In the genomic region with DNA sequence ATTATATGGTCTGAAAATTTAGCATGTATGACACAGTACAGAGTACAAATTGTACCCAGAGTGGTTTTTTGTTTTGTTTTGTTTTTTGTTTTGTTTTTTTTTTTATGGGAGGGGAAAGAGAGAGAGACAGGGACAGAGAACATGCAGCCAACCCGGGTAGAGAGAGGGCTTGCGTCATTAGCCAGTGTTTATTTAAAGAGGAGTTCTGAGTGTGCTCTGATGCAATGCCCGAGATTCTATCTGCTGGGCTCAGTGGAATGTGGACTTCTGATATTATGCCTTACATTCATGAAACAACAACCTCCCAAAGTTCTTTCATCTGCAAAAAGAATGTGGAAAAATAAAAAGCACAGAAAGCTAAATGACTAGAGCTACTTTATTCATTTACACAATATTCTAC, we compare ENCODE assay signal across 14 mouse cellular contexts. TPM values are rescaled to one million over a fixed set of nuclear protein-coding genes. Genes with fewer than 3 reads are reported as not detected.
DNase-seq lines count a peak whose midpoint lies in the region; ATAC-seq and TF ChIP-seq lines count a peak whose summit lies in the region.
"Had no signal": no experiment of that assay in that cellular context is flagged by ENCODE, and none has a peak within 500 bp of the region (broad histone marks: within the 10 kb centered on the region; RNA-seq: fewer than 3 reads in every experiment).

No protein-coding gene starts in this region.

- peak overlapping the region; percentile 9; the same call in 1 of the 2 replicates for H3K27ac ChIP-seq in heart, embryonic 15.5 days
- H3K27ac ChIP-seq in heart, embryonic 10.5 days, result no peak overlapping the region
- 0 out of 2 replicates have a peak overlapping the region, but pooled peaks have one; percentile 30 for H3K27ac ChIP-seq in lung, embryonic 14.5 days (ENCODE audit: low read depth)
- peak overlapping the region; percentile 86 for H3K27ac ChIP-seq in liver, postnatal 0 days (ENCODE audit: low read depth)
- H3K27ac ChIP-seq: embryonic facial prominence, embryonic 15.5 days; limb, embryonic 10.5 days; midbrain, embryonic 10.5 days had no signal

- 9% methylated on average over 3 of the region's 3 CpGs for WGBS in heart, embryonic 15.5 days
- WGBS in heart, embryonic 10.5 days, result 6% methylated on average over 3 of the region's 3 CpGs
- 7% methylated on average over 3 of the region's 3 CpGs for WGBS in lung, embryonic 14.5 days
- 3% methylated on average over 3 of the region's 3 CpGs for WGBS in lung, adult 2 months
- 16% methylated on average over 3 of the region's 3 CpGs for WGBS in liver, postnatal 0 days (ENCODE audit: insufficient replicate concordance)

- no peak for TF ChIP-seq POLR2A in lung, adult 2 months (IDR thresholded peaks at IDR 0.05; ENCODE audit: borderline replicate concordance, extremely low read depth, low read depth, low read length)

- no peak overlapping the region for H3K9ac ChIP-seq in heart, embryonic 15.5 days
- no peak overlapping the region for H3K9ac ChIP-seq in lung, embryonic 14.5 days
- H3K9ac ChIP-seq in liver, postnatal 0 days (replicated peaks), result no peak overlapping the region
- H3K9ac ChIP-seq: embryonic facial prominence, embryonic 15.5 days; forebrain, embryonic 15.5 days had no signal

- no peak for DNase-seq in heart, embryonic 10.5 days (ENCODE audit: low spot score)
- peak; percentile 79 for DNase-seq in lung, embryonic 14.5 days
- no peak for DNase-seq in lung, adult 2 months
- peak; percentile 49 for DNase-seq in liver, postnatal 0 days
- DNase-seq in skeletal muscle tissue, adult 2 months (ENCODE audit: low read depth, low spot score), result peak; percentile 78
- no peak for DNase-seq in natural killer cell, adult 2 months (ENCODE audit: low spot score in 2 of 2)
- DNase-seq: retina, postnatal 1 day; thymus, adult 18-20 months had no signal

- H3K9me3 ChIP-seq in heart, embryonic 15.5 days (replicated peaks), result no peaks in the 10 kb centered on the region
- H3K9me3 ChIP-seq in heart, embryonic 10.5 days, result no peaks in the 10 kb centered on the region
- H3K9me3 ChIP-seq in lung, embryonic 14.5 days (ENCODE audit: low read depth, low read length), result no peaks in the 10 kb centered on the region
- H3K9me3 ChIP-seq in liver, postnatal 0 days (ENCODE audit: low read length), result no peaks in the 10 kb centered on the region
- H3K9me3 ChIP-seq: embryonic facial prominence, embryonic 15.5 days; forebrain, embryonic 15.5 days; limb, embryonic 10.5 days; midbrain, embryonic 10.5 days had no signal

- ATAC-seq in heart, embryonic 15.5 days (replicated peaks; ENCODE audit: insufficient number of reproducible peaks, insufficient read depth, low FRiP score, low read depth), result no peak
- ATAC-seq in lung, embryonic 14.5 days (ENCODE audit: insufficient read depth), result peak; percentile 81
- peak; percentile 91 for ATAC-seq in liver, postnatal 0 days
- ATAC-seq: forebrain, embryonic 15.5 days; intestine, embryonic 16.5 days had no signal

- no peak overlapping the region for H3K4me2 ChIP-seq in heart, embryonic 15.5 days
- H3K4me2 ChIP-seq in lung, embryonic 14.5 days, result no peak overlapping the region
- H3K4me2 ChIP-seq in liver, postnatal 0 days (ENCODE audit: low read depth, low read length), result no peak overlapping the region
- H3K4me2 ChIP-seq: embryonic facial prominence, embryonic 15.5 days; forebrain, embryonic 15.5 days had no signal

- H3K4me1 ChIP-seq in heart, embryonic 15.5 days (replicated peaks), result peaks cover 42% of the 10 kb centered on the region
- H3K4me1 ChIP-seq in heart, embryonic 10.5 days, result peaks cover 47% of the 10 kb centered on the region
- H3K4me1 ChIP-seq in lung, embryonic 14.5 days (ENCODE audit: insufficient read depth), result 0 out of 2 replicates have a peak, but pooled peaks cover 10% of the 10 kb centered on the region
- peaks cover 31% of the 10 kb centered on the region for H3K4me1 ChIP-seq in lung, adult 2 months (ENCODE audit: control insufficient read depth, insufficient read depth, low read length)
- H3K4me1 ChIP-seq in liver, postnatal 0 days (ENCODE audit: insufficient read depth), result peaks cover 20% of the 10 kb centered on the region

- no peaks in the 10 kb centered on the region for H3K36me3 ChIP-seq in heart, embryonic 15.5 days
- peaks cover 4% of the 10 kb centered on the region; the same call in 1 of the 2 replicates for H3K36me3 ChIP-seq in heart, embryonic 10.5 days
- no peaks in the 10 kb centered on the region for H3K36me3 ChIP-seq in lung, embryonic 14.5 days (ENCODE audit: insufficient read depth)
- H3K36me3 ChIP-seq in liver, postnatal 0 days (replicated peaks; ENCODE audit: insufficient read depth, low read length), result no peaks in the 10 kb centered on the region
- H3K36me3 ChIP-seq: embryonic facial prominence, embryonic 15.5 days; forebrain, embryonic 15.5 days had no signal

- H3K27me3 ChIP-seq in heart, embryonic 15.5 days, result no peaks in the 10 kb centered on the region
- no peaks in the 10 kb centered on the region for H3K27me3 ChIP-seq in heart, embryonic 10.5 days (ENCODE audit: insufficient read depth, poor library complexity, severe bottlenecking)
- H3K27me3 ChIP-seq in lung, embryonic 14.5 days (ENCODE audit: insufficient read depth, low read length), result no peaks in the 10 kb centered on the region
- no peaks in the 10 kb centered on the region for H3K27me3 ChIP-seq in liver, postnatal 0 days (ENCODE audit: insufficient read depth, low read length)
- H3K27me3 ChIP-seq: embryonic facial prominence, embryonic 15.5 days; forebrain, embryonic 15.5 days had no signal

- TF ChIP-seq CTCF in lung, embryonic 14.5 days (IDR thresholded peaks at IDR 0.05; ENCODE audit: low read depth), result no peak
- no peak for TF ChIP-seq CTCF in lung, adult 2 months (IDR thresholded peaks at IDR 0.05; ENCODE audit: insufficient read depth, low read length)
- no peak for TF ChIP-seq CTCF in liver, postnatal 0 days (IDR thresholded peaks at IDR 0.05; ENCODE audit: low read depth)

- TF ChIP-seq EP300 in liver, postnatal 0 days (IDR thresholded peaks at IDR 0.05; ENCODE audit: low read depth), result peak; percentile 81

- H3K4me3 ChIP-seq in heart, embryonic 15.5 days, result no peak overlapping the region
- H3K4me3 ChIP-seq in heart, embryonic 10.5 days, result no peak overlapping the region
- H3K4me3 ChIP-seq in lung, embryonic 14.5 days (ENCODE audit: low read depth, low read length), result no peak overlapping the region
- H3K4me3 ChIP-seq in lung, adult 2 months (replicated peaks; ENCODE audit: extremely low read depth, low read depth, low read length), result no peak overlapping the region
- no peak overlapping the region for H3K4me3 ChIP-seq in liver, postnatal 0 days (ENCODE audit: low read depth, low read length)
- H3K4me3 ChIP-seq: embryonic facial prominence, embryonic 15.5 days; forebrain, embryonic 15.5 days; limb, embryonic 10.5 days; midbrain, embryonic 10.5 days had no signal

RNA-seq across cellular contexts. Expression of gene Clip1, which starts 9.2 kb away (rescaled TPM):
- polyA plus RNA-seq in heart, embryonic 15.5 days (2015; fragmentation: Nextera tagmentation; extraction: Ambion mirVana), result 51.9 and 53.5 TPM in 2 replicates
- 49.1 and 56.0 TPM in 2 replicates for polyA plus RNA-seq in heart, embryonic 10.5 days (2016; fragmentation: Nextera tagmentation; extraction: Ambion mirVana)
- 33.8 and 33.9 TPM in 2 replicates for polyA plus RNA-seq in lung, embryonic 14.5 days (2014; fragmentation: Nextera tagmentation; extraction: Ambion mirVana)
- 30.3 and 49.8 TPM in 2 replicates for polyA plus RNA-seq in lung, adult 2 months (2012; rRNA removed)
- 10.1 and 12.2 TPM in 2 replicates for polyA plus RNA-seq in liver, postnatal 0 days (2015; fragmentation: Nextera tagmentation; extraction: Ambion mirVana)

RNA-seq across cellular contexts. Expression of gene Zcchc8, which starts 45.7 kb away (rescaled TPM):
- 54.5 and 59.7 TPM in 2 replicates for polyA plus RNA-seq in heart, embryonic 15.5 days (2015; fragmentation: Nextera tagmentation; extraction: Ambion mirVana)
- 74.5 and 77.0 TPM in 2 replicates for polyA plus RNA-seq in heart, embryonic 10.5 days (2016; fragmentation: Nextera tagmentation; extraction: Ambion mirVana)
- polyA plus RNA-seq in lung, embryonic 14.5 days (2014; fragmentation: Nextera tagmentation; extraction: Ambion mirVana), result 92.0 and 95.1 TPM in 2 replicates
- polyA plus RNA-seq in lung, adult 2 months (2012; rRNA removed), result 26.8 and 29.5 TPM in 2 replicates
- 19.3 and 23.7 TPM in 2 replicates for polyA plus RNA-seq in liver, postnatal 0 days (2015; fragmentation: Nextera tagmentation; extraction: Ambion mirVana)

Comparison
In these comparisons a context has a peak if more than half of its experiments do, and no peak if none do; other contexts are left out.
1. DNase-seq: peak in lung, embryonic 14.5 days (single experiment), liver, postnatal 0 days (single experiment) and skeletal muscle tissue, adult 2 months (single experiment); none in heart, embryonic 10.5 days (single experiment), lung, adult 2 months (single experiment) and natural killer cell, adult 2 months (0 of 2).